Mouse (Mus musculus) NIH3T3 (cell line): ENCODE measurements at regions not wholly inside any gene's neighbourhood (a gene's known extent, or its start where the extent isn't known, plus 50 kb on each side); places are given as distances from the start of the nearest gene placed in this dataset.
"Not testable (repeated sequence)": the region's sequence is repeated elsewhere in the genome, so short reads cannot be mapped to it uniquely, and the experiment has no call there.

ENCODE experiments used
- DNase-seq: peaks from one replicate; pipeline ENCODE4 v3.0.0-alpha.2; 2012; ENCODE audit warnings: low read depth

- not testable (repeated sequence) for DNase-seq
Observed at GRCm38 (mm10) chr6:13763636-13764035, 76.1 kb downstream of the Gpr85 start.

GRCm38 (mm10) chr6:13759431-13759830, 80.3 kb downstream of the Gpr85 start:
- DNase-seq: peak; percentile 55

- peak; percentile 76 for DNase-seq
Observed at GRCm38 (mm10) chr6:13758946-13759345, 80.8 kb downstream of the Gpr85 start.

- DNase-seq: no peak
Observed at GRCm38 (mm10) chr6:13748931-13749638, 71.3 kb upstream of the Bmt2 start.

- DNase-seq: no peak
Observed at GRCm38 (mm10) chr6:13747969-13748368, 70.2 kb upstream of the Bmt2 start.

GRCm38 (mm10) chr6:13746577-13747482, 69.1 kb upstream of the Bmt2 start:
- no peak for DNase-seq
